Mouse (Mus musculus): ENCODE results near the gene Tmem53. TPM values are rescaled to one million over a fixed set of nuclear protein-coding genes. Genes with fewer than 3 reads are reported as not detected.
A peak's percentile ranks its signal among the peaks of the same experiment; 100 is the strongest.

Gene Tmem53
- polyA plus RNA-seq, 1 experiment from 2014 or later, result 21.9 TPM

DNA sequence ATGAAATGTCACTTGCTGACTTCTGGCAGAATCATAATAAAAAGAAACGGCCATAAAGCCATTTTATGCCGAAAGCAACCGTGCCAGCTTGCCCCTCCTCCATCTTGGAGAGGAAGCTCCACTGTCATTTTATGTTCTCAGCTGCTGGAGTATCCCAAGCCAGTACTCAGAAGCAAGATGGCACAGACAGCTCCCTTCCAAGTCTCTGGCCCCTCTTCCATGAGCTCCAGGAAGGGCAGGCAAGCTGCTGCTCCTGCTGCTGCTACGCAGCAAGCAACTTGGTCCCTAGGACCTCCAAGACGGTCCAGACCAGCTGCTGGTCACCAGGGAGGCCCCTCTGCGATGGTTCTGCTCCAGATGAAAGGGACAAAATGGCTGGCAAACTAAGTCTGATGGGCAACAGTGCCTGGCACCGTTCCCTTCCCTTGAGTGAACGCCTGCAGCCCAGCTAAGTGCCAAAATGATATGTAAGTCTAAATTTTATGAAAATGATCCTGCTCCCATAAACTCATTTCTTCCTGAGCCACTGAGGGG is 28.7 kb downstream of the Tmem53 start:
- ATAC-seq (ENCODE audit: low read depth), result no peak
- 83% methylated on average over 8 of the region's 8 CpGs for WGBS

GRCm38 (mm10) chr4:117281090-117281845 is 29.5 kb downstream of the Tmem53 start:
- DNase-seq (ENCODE audit: low spot score) (no peak), ATAC-seq (ENCODE audit: low read depth) (no peak)
- no peak overlapping the region for H3K9ac ChIP-seq (ENCODE audit: low read depth, low read length)
- no peak overlapping the region for H3K4me2 ChIP-seq (ENCODE audit: low read depth, low read length)
- H3K27me3 ChIP-seq (replicated peaks; ENCODE audit: control insufficient read depth, insufficient read depth, low read length), result no peaks in the 10 kb centered on the region
- 61% methylated on average over 19 of the region's 19 CpGs for WGBS
- H3K4me3 ChIP-seq (ENCODE audit: low read depth, low read length), result no peak overlapping the region
- H3K36me3 ChIP-seq (ENCODE audit: control insufficient read depth, insufficient read depth, low read length), result peaks cover 89% of the 10 kb centered on the region
- H3K9me3 ChIP-seq (ENCODE audit: control insufficient read depth, low read length), result no peaks in the 10 kb centered on the region
- H3K4me1 ChIP-seq (ENCODE audit: control insufficient read depth, insufficient read depth, low read length), result no peaks in the 10 kb centered on the region
- no peak overlapping the region for H3K27ac ChIP-seq (replicated peaks; ENCODE audit: low read depth, low read length)

More for the DNA sequence above, 28.7 kb downstream of the Tmem53 start:
- Histone ChIP-seq H3K27me3 (replicated peaks; ENCODE audit: control insufficient read depth, insufficient read depth, low read length) (no peaks in the 10 kb centered on the region), H3K9ac (ENCODE audit: low read depth, low read length) (no peak overlapping the region), H3K9me3 (ENCODE audit: control insufficient read depth, low read length) (no peaks in the 10 kb centered on the region), H3K4me1 (ENCODE audit: control insufficient read depth, insufficient read depth, low read length) (no peaks in the 10 kb centered on the region), H3K4me2 (ENCODE audit: low read depth, low read length) (no peak overlapping the region), H3K36me3 (ENCODE audit: control insufficient read depth, insufficient read depth, low read length) (peaks cover 89% of the 10 kb centered on the region), H3K27ac (replicated peaks; ENCODE audit: low read depth, low read length) (no peak overlapping the region), H3K4me3 (ENCODE audit: low read depth, low read length) (no peak overlapping the region)
- no peak for DNase-seq (ENCODE audit: low spot score)

- WGBS, result 40% methylated on average over 22 of the region's 22 CpGs
- H3K4me2 ChIP-seq (ENCODE audit: low read depth, low read length), result no peak overlapping the region
- ATAC-seq (ENCODE audit: low read depth) (peak; percentile 71), DNase-seq (ENCODE audit: low spot score) (peak; percentile 70)
- H3K9ac ChIP-seq (ENCODE audit: low read depth, low read length), result no peak overlapping the region
- peaks cover 88% of the 10 kb centered on the region for H3K36me3 ChIP-seq (ENCODE audit: control insufficient read depth, insufficient read depth, low read length)
- H3K9me3 ChIP-seq (ENCODE audit: control insufficient read depth, low read length), result no peaks in the 10 kb centered on the region
- H3K27ac ChIP-seq (replicated peaks; ENCODE audit: low read depth, low read length), result 0 out of 2 replicates have a peak overlapping the region, but pooled peaks have one; percentile 34
- no peak overlapping the region for H3K4me3 ChIP-seq (ENCODE audit: low read depth, low read length)
- H3K4me1 ChIP-seq (ENCODE audit: control insufficient read depth, insufficient read depth, low read length), result 0 out of 2 replicates have a peak, but pooled peaks cover 8% of the 10 kb centered on the region
- H3K27me3 ChIP-seq (replicated peaks; ENCODE audit: control insufficient read depth, insufficient read depth, low read length), result no peaks in the 10 kb centered on the region
Measured at GRCm38 (mm10) chr4:117283271-117284191, 31.8 kb downstream of the Tmem53 start.

DNA sequence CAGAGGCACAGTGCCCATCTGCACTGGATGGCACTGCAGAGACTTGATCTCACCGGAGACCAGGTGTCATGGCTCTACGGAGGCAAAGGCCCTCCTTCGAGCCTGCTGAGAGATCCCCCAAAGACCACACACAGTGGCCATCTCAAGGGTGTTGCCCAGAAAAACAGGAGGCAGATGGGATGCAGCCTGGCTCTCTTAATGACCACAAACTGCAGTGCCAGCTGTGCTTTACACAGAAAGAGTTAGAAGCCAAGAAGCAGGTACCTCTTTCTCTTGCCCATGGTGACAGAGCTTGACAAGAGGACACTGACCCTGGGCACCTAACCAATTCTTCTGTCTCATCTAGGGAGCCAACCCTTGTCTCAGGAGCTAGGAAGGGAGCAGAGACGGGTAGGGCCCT is 32.6 kb downstream of the Tmem53 start:
- H3K4me2 ChIP-seq (ENCODE audit: low read depth, low read length), result no peak overlapping the region
- no peak overlapping the region for H3K9ac ChIP-seq (ENCODE audit: low read depth, low read length)
- DNase-seq (ENCODE audit: low spot score) (no peak), ATAC-seq (ENCODE audit: low read depth) (no peak)
- WGBS, result 48% methylated on average over 4 of the region's 4 CpGs
- no peak overlapping the region for H3K4me3 ChIP-seq (ENCODE audit: low read depth, low read length)
- no peaks in the 10 kb centered on the region for H3K9me3 ChIP-seq (ENCODE audit: control insufficient read depth, low read length)
- no peaks in the 10 kb centered on the region for H3K27me3 ChIP-seq (replicated peaks; ENCODE audit: control insufficient read depth, insufficient read depth, low read length)
- peaks cover 82% of the 10 kb centered on the region for H3K36me3 ChIP-seq (ENCODE audit: control insufficient read depth, insufficient read depth, low read length)
- H3K4me1 ChIP-seq (ENCODE audit: control insufficient read depth, insufficient read depth, low read length), result 0 out of 2 replicates have a peak, but pooled peaks cover 9% of the 10 kb centered on the region
- no peak overlapping the region for H3K27ac ChIP-seq (replicated peaks; ENCODE audit: low read depth, low read length)

- H3K36me3 ChIP-seq (ENCODE audit: control insufficient read depth, insufficient read depth, low read length), result peaks cover 44% of the 10 kb centered on the region
- DNase-seq (ENCODE audit: low spot score) (no peak), ATAC-seq (ENCODE audit: low read depth) (no peak)
- H3K4me1 ChIP-seq (ENCODE audit: control insufficient read depth, insufficient read depth, low read length), result 0 out of 2 replicates have a peak, but pooled peaks cover 13% of the 10 kb centered on the region
- no peaks in the 10 kb centered on the region for H3K9me3 ChIP-seq (ENCODE audit: control insufficient read depth, low read length)
- peak overlapping the region; percentile 94 for H3K27ac ChIP-seq (replicated peaks; ENCODE audit: low read depth, low read length)
- H3K27me3 ChIP-seq (replicated peaks; ENCODE audit: control insufficient read depth, insufficient read depth, low read length), result no peaks in the 10 kb centered on the region
- 24% methylated on average over 25 of the region's 25 CpGs for WGBS
- H3K9ac ChIP-seq (ENCODE audit: low read depth, low read length), result peak overlapping the region; percentile 85
- H3K4me2 ChIP-seq (ENCODE audit: low read depth, low read length), result peak overlapping the region; percentile 86
- peak overlapping the region; percentile 82 for H3K4me3 ChIP-seq (ENCODE audit: low read depth, low read length)
Measured at GRCm38 (mm10) chr4:117288277-117288926, 36.7 kb downstream of the Tmem53 start.

- Histone ChIP-seq H3K4me2 (ENCODE audit: low read depth, low read length) (peak overlapping the region; percentile 86), H3K9ac (ENCODE audit: low read depth, low read length) (peak overlapping the region; percentile 85), H3K9me3 (ENCODE audit: control insufficient read depth, low read length) (no peaks in the 10 kb centered on the region), H3K36me3 (ENCODE audit: control insufficient read depth, insufficient read depth, low read length) (peaks cover 37% of the 10 kb centered on the region), H3K4me3 (ENCODE audit: low read depth, low read length) (peak overlapping the region; percentile 82), H3K27me3 (replicated peaks; ENCODE audit: control insufficient read depth, insufficient read depth, low read length) (no peaks in the 10 kb centered on the region), H3K27ac (replicated peaks; ENCODE audit: low read depth, low read length) (peak overlapping the region; percentile 94), H3K4me1 (ENCODE audit: control insufficient read depth, insufficient read depth, low read length) (0 out of 2 replicates have a peak, but pooled peaks cover 13% of the 10 kb centered on the region)
- WGBS, result 1% methylated on average over 22 of the region's 80 CpGs
- DNase-seq (ENCODE audit: low spot score) (peak; percentile 92), ATAC-seq (ENCODE audit: low read depth) (peak; percentile 96)
Measured at GRCm38 (mm10) chr4:117288927-117289801, 37.4 kb downstream of the Tmem53 start.

- DNase-seq (ENCODE audit: low spot score) (no peak), ATAC-seq (ENCODE audit: low read depth) (no peak)
- Histone ChIP-seq H3K27ac (replicated peaks; ENCODE audit: low read depth, low read length) (no peak overlapping the region), H3K36me3 (ENCODE audit: control insufficient read depth, insufficient read depth, low read length) (peaks cover 11% of the 10 kb centered on the region), H3K4me1 (ENCODE audit: control insufficient read depth, insufficient read depth, low read length) (0 out of 2 replicates have a peak, but pooled peaks cover 13% of the 10 kb centered on the region), H3K4me2 (ENCODE audit: low read depth, low read length) (no peak overlapping the region), H3K9me3 (ENCODE audit: control insufficient read depth, low read length) (no peaks in the 10 kb centered on the region), H3K27me3 (replicated peaks; ENCODE audit: control insufficient read depth, insufficient read depth, low read length) (no peaks in the 10 kb centered on the region), H3K4me3 (ENCODE audit: low read depth, low read length) (no peak overlapping the region), H3K9ac (ENCODE audit: low read depth, low read length) (no peak overlapping the region)
- WGBS, result 78% methylated on average over 2 of the region's 2 CpGs
Measured at GRCm38 (mm10) chr4:117291696-117292095, 39.9 kb downstream of the Tmem53 start.
